Mouse (Mus musculus): ENCODE results near the gene Ros1.

The Ros1 gene

DNA sequence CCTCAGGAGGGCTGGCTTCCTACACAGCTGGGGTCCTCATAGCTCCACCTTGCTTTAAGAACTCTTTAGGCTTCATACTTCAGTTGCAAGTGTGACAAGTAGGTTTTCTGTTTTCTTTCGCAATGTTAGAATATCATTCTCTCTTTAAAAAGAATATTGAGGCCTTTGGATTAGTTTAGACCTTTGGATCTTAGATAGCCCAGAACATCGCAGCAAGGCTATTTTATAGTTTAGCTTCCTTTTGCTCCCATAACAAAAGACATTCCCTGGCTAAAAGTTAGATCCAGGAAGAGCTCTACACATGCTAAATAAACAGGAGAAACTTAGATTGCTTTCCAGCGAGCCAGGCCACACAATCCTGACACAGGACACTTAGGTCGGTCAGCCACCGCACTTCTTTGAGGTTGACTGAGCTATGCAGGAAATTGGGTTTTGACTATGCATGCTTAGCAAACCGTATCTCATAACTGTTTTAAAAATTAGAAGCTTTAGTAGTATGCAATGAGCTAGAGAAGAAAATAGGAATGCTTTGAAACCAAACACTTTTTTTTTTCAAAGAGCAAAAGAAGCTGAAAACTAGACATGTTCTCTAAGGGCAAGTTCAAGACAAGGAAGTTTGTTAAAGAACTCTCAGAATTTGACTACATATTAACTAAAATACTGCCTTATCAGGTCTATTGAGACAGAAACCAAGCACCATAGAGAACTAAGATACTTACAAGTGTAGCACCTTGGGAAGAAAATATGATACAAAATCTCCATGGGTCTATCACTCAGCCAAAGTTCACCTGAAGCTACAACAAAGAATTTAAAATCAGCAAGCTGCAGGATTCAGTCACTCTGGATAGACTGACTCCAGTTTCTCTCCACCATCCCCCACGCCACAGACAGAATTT, at the start of gene Ros1:
TSS of gene Ros1 (minus strand) at position 288 of the 896 bp plus-strand sequence.
- no peak for DNase-seq

DNA sequence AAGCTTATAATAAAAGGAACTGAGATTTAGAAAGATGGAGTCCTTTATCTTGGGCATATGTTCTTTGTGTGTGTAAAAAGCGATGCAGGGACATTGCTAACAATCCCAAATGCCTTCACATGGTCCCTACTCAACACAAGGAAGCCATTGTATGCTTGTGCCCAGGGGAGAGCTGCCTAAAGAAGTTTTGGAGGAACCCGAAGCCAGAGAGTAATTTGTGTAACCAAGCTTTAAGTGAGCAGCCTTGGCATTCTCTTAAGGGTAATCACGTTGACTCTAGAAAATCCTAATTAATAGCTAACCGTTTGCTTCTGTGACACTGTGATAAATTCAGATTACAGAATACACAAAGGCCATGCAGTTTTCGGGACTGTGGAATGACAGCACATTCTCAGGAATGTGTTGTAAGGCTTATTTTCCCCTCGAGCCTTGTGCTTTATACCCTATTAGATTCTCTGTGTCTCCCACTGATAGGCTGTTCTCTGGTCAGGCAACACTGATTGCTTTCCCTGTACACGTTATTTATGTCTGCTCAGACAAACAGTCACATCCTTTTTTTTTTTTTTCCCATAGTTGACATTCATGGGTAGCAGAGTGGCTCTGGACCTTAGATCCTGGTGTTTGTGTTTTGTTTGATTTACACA, 47.8 kb upstream of the Ros1 start:
- DNase-seq: no peak

DNA sequence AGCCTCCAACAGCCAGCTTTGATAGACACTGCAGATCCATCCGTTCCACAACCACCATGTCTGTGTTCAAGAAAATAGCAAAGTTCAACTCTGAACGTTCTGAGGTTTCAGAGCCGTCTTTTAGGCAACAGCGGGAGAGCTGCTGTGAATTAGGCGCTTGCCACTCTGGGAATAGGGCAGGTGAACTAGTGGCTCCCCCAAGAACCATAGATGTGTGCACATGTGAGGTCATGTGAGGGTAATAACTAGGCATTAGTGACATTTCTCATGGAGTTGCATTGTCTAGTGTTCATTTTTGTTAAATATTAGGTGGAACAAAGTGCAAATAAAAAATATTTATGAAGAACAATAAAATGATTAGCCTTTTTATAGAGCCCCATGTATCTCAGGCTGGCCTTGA, 47.0 kb upstream of the Ros1 start:
- no peak for DNase-seq

DNA sequence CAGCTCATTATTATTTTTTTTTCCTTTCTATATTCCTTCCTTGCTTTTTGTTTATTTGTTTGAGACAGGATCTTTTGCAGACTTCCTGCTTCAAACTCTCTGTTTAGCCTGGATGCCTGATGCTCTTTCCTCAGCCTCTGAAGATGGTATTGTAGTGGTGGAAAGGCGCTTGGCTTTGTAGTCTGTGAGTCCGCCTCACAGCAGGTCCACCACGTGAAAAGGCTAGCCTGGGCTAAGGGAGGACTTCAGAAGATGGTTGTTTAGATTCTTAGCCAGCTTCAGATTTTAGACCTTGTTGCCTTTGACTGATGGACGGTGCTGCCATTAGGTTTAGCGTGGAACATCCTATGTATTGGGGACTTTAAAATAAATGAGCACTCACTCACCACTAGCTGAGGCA, 40.4 kb upstream of the Ros1 start:
- no peak for DNase-seq

DNA sequence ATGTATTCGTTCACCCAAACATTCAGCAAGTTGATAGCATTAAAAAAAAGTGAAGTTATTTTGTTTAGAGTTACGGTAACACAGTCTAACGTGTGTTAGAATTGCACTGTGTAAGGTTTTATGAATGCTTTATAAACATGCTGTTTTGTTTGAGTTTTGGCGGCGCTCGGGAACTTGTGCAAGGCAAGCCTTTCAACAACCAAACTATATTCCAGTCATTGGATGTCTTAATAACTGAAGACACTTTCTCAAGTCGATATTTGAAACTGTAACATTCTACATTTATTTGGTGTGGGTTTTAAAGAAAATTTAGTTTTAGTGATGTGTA, 39.6 kb upstream of the Ros1 start:
- no peak for DNase-seq

DNA sequence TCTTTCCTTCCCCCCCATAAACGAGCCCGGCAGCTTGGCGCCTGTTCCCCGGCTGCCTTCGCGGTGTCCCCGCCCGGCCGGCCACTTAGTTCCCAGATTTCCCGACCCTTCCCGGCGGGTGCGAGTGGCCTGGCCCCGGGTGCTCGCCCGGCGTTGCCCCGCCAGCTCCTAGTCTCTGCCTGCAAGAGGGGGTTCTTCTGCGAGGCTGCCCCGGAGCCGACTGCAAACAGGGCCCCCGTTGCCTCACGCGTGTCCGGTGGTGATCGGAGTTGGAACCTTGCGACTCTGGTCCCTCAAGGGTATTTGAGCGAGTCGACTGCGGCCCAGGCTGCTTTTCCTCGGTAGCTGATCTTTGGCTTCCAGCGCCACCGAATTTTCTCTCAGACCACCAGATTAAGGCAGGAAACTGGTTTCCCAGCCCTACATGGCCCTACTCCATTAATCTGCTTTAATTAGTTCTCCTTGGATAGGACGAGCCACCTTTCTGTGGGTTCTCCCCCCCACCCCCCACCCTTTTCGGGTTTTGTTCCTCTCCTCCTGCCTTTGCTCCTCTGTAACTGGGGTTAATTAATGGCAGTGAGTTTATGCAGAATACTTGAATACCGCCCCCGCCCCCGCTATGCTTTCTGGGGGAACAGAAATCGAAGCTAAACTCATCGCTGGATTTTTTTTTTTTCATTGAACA, 39.1 kb upstream of the Ros1 start:
- peak; percentile 45 to 64 for DNase-seq

DNA sequence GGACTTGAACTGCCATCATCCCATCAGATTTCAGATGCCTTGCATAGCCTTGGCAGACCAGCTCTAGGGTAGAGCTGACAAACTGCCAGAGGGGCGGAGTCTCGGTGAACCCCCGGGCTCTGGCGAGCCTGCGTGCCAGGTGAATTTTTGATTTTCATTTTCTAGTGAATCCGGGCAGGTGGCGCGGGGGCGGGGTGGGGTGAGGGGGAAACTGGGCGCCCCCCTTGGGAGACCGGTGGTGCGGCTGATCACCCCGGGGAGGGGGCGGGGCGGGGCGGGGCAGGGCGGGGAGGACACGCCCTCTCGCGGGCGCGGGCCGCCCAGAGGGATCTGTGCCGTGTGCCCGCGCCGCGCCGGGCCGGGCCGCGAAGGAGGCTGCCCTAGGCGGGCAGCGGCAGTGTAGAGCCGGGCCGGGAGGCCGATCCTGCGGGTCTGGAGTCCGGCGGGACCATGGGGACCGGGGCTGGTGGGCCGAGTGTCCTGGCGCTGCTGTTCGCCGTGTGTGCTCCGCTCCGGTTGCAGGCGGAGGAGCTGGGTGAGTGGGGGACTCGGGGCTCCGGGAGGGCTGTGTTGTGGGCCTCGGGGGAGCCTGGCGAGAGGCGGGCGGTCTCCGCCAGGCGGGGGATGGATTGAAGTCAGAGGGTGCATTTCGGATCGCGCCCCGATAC, 38.4 kb upstream of the Ros1 start, which contains the start of gene Dcbld1:
TSS of gene Dcbld1 (plus strand) at position 319 of the 668 bp plus-strand sequence.
- DNase-seq: peak; percentile 74 to 81

DNA sequence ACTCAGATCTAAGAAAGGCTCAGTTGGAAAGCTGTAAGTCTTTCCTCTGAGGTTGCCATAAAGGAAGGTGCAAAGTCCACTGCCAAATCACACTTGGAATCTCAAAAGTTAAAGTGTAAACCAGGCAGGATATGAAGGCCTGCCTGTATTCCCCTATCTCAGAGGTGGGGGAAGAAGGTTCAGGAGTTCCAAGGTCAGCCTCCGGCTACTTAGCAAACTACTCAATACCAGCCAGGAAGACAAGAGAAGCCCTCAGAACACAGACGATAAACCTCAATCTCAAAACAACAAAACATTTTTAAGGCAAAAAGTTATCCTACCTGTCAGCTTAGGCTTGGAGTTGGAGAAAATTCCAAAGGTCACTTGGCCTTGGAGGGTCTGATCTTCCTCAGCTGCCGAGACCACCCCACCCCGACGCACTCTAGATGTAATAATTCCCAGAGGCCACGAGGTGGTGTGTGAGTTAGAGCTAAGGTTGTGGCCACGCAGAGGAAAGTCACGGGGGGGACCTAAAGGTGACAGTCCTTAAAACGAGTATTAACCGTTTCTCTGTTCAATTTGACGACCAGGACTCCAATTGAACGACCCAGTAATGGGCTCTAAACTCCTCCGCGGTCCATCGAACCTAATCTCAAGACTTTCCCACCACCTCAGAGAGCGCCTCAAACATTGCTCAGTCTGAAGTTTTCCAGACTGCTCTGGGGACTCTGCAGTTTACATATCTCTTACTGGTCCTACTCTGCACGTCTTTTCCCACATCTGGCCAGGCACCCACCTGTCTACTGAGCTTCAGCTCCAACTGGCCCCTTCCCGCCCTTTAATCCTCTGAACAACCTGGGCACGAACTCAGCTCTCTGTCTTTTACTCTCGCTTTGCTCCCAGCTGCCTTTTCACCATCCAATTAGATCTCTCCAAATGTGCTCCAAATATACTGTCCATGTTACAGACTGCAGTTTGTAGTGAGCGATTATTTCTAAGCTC, 37.4 kb upstream of the Ros1 start:
- peak; percentile 48 to 55 for DNase-seq

DNA sequence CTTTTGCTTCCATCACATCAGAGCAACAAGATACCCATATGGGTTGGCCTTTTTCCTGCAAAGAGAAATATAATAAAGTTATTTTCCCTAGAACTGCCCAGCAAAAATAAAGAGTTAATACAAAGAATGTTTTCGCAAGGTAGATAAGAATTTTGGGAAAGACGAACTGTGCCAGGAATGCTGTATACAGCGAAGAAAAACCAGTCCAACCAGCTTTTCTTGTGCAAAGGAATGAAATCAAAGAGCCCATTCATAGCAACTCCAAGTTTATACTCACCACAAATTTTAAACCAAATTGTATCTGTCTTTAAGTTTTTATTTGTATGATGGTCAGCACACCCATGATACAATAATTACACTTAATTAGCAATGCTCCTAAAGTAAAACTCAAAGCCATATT, 24.6 kb upstream of the Ros1 start:
- DNase-seq: no peak

DNA sequence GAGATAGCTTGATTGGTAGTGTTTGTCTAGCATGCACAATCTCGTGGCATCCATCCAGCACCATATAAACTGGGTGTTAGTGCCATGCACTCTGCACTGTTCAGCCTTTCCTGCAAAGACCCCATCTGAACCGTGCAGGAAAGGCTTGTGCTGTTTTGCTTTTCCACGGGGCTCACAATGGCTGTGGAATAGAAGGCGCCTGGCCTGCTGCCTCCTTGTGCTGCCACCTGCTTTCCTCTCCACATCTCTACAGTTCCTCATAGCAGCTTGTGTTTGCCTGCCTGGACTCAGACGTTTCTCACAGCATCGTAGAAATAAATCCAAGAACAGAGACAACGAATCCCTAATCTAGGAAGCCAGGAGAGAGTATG, 22.5 kb upstream of the Ros1 start:
- peak in 1 of 2 experiments; percentile 7 for DNase-seq

DNA sequence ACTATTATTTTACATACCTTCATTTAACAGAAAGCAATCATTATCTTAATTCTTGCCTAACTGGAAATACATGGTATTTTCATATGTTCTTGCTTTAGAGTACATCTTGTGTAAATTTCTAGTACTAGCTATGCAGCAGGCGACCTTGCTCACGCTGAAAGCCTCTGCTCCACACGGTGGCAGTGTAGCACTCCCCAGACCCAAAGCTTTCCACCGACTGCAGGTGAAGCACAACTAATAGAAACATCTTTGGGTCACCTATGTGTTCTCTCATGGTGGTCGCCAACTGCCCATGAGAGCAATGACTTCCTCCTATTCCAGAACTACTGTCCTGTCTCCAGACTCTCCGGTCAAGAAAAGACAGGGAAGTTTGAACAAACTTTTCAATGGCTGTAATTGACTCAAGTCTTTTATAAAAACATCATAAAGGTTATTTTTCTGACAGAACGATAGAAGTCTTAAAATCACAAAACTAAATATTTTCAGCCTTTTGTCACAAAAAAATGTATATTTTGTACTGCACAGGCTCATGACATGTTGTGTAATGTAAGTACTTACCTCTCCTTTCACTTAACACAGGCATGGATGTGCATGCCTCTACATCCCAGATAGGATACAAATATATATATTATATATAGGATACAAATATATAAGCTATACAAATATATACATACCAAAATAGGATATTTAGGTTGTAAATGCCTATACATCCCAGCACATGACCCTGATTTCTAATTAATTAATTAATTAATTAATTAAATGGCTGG, 21.9 kb upstream of the Ros1 start:
- peak; percentile 68 to 73 for DNase-seq

DNA sequence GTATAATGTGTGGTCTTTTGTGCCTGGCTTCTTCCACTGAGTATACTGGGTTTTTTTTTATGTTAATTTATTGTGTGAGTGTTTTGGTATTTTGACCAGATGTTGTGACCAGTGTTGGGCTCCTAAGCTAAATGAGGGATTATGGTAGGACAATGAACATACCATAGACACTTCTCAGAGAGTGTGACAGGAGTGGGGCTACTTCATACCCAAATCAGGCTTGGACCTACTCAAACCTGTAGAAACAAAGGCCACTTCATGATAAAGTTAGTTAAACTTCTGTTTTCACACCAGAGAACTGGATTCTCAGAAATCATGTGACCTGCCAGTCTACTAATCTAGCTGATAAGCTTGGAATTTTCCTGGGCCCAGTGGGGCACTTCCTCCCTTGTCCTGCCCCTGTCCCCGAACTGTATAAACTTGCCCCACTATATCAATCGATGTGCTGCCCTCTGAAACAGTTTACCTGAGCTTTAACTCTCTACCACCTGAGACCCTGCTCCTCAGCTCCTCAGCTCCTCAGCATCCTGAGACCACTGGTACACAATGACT, 20.3 kb upstream of the Ros1 start:
- no peak for DNase-seq

DNA sequence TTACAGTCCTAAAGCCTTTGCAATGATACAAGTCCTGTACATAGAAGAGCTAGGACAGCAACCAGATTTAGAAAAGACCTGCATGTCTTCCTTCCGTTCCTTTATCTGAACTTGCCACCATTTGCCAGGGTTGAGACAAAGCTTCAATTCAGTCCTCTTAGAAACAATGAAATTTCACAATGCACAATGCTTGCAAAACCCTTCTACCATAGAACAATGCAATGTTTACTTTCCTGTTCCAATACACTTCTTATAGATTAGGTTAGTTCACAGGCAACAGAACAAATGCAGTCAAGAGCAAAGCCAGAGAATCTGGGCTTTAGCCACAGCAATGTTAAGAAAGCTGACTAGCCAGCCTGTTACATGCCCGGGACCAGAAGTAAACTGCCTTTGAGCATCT, 9.0 kb upstream of the Ros1 start:
- DNase-seq: no peak

DNA sequence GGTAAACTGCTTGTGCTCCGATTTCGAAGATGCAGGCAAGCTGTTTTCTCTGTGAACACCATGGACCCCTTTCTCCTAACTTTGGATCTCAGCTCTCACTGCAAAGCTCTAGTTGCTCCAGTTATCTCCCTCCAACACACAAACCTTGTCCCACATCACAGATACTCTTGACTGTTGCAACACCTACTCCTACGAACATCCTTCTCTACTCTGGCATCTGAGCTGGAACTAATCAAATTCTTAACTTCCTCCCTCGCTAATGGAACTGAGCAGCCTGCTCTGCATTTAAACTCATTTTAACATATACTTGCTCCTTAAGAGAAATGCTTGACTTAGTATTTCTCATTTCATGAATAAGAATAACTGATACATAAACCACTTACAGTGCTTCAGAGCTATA, 9.1 kb downstream of the Ros1 start:
- DNase-seq: no peak

DNA sequence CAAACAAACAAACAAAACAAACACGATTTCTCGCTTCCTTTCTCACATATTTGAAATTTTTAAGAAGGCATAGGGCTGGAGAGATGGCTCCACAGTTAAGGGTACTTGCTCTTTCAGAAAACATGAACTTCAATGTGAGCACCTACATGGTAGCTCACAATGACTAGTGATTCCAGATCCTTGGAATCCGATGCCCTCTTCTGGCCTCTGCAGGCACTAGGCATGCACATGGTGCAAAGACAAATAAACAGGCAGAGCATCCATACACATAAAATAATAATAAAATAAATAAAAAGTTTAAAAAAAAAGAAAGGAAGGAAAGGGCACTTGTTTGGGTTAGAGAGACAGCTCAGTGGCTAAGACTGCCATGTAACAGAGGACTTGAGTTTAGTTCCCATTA, 12.2 kb downstream of the Ros1 start:
- DNase-seq: no peak

DNA sequence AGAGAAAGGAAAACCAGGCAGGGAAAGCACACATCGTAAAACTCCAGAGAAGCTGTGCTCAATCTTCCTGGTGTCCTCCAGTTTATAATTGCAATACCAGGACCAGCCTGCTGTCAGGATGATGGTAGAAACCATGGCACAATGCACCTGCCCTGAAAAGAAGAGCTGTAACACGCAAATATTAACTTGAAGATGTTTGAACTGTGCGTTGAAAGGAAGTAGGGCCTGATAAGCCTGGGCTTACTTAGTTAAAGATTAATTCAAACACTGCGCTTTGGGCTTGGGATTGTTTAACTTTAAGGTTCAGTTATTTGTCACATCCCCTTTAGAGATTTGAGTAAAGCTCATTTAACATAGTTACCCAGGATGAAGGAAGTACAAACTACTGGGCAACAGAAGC, 20.7 kb downstream of the Ros1 start:
- DNase-seq: no peak

DNA sequence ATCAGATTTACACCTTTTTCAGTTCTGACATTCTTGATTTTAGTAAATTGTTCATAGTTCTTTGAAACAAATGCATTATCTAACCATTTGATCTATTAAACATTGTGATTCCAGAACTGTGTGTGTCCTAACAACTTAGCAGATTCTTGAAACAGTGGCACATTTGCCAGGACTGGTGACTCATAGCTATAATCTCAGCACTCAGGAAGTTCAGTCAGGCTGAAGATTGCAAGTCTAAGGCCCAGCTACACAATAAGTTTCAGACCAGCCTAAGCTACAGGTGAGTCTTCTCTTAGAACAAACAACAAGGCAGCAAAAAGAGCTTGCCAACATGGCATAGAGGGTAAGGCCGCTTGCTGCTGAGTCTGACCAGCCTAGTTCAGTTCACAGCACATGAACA, 24.6 kb downstream of the Ros1 start:
- DNase-seq: no peak

DNA sequence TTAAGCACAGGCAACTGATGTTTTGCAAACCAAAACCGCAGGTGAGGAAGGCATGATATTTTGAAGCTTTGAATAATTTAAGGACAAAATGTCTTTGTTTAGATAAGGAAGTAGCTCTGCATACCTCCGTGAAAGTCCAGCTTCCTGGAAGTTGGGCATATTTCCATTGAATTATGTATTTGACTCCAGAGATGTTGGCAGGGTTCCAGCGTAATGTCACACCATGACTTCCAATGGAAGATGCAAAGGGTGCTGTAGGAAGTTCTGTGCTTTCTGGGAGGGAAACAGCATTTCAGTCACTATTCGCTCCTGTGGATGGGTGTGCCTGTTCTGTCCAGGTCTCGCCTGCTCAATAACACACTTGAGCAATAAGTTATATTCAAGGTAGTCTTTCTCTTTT, 25.2 kb downstream of the Ros1 start:
- DNase-seq: no peak

DNA sequence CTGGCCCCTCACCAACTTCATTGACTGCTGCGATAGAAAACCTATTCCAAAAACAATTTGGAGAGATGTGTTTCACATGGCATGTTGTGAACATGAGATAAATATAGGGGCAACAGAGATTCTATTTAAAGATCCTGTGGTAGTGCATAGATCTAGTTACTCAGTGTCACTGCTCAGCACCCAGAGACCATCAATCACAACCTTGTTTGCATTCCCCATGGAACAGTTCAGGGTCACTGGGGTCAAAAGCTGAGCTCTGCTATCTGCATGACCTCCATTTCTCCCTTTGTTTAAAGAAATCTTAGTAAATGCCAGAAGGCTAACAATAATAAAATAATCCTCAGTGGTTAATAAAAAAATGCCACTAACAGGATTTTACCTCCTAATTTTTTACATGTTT, 29.7 kb downstream of the Ros1 start:
- DNase-seq: no peak

DNA sequence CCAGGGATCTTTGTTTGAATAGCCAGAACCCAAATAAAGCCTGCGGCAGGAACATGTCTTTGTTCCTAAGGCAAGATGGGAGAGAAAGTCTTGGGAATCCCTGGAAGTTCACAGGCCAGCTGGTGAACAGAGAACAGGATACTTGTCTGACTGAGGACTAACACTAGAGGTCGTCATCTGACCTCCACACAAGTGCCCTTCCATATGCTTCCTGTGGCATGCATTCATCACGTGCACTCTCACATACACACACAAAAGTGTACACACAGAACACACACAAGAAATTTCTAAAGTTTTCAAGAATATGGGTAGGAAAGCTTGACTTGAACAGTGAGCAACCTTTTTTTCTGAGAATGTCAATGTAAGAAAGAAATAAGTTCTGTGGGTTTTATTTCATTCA, 34.4 kb downstream of the Ros1 start:
- DNase-seq: no peak

DNA sequence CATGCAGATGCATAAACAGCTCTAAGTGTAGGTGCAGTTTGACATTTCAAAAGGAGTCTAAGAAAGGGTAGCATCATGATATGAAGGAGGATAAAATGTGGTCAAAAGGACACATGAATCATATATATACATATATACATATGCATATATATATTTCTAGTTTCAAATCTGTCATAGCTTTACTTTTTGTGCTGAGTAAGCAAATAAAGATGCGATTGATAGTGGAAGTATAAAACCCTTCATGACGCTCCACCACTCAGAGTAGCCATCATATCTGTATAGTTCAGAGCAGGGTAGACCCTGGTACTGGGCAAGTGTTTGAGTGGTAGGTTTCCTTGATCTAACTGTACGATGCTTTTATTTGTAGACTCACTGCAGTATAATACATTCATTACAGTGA, 35.3 kb downstream of the Ros1 start:
- no peak for DNase-seq
